In genomic region chr12:71450680-71451463, GRCm38 (mm10) we compare ENCODE assay signal across 21 mouse cellular contexts.
DNase-seq lines count a peak whose midpoint lies in the region; ATAC-seq lines count a peak whose summit lies in the region.
"Had no signal": no experiment of that assay in that cellular context is flagged by ENCODE, and none has a peak within 500 bp of the region (broad histone marks: within the 10 kb centered on the region; RNA-seq: fewer than 3 reads in every experiment).

No protein-coding gene starts in this region.

- DNase-seq in embryonic facial prominence, embryonic 10.5 days (ENCODE audit: low spot score) = peak; percentile 76
- no peak for DNase-seq in forebrain, embryonic 14.5 days (ENCODE audit: low spot score)
- DNase-seq in hindbrain, embryonic 10.5 days (ENCODE audit: low spot score) = no peak
- DNase-seq: B cell, adult 2 months; cerebellum, adult 11 months; cerebellum, postnatal 14 days; kidney, postnatal 4 days; lung, adult 2 months; right cerebral cortex, adult 18-20 months; right cerebral cortex, postnatal 4 days had no signal

- H3K4me3 ChIP-seq in hindbrain, embryonic 12.5 days = no peak overlapping the region
- no peak overlapping the region for H3K4me3 ChIP-seq in hindbrain, embryonic 16.5 days (ENCODE audit: low read length)
- H3K4me3 ChIP-seq in embryonic facial prominence, embryonic 10.5 days = no peak overlapping the region
- H3K4me3 ChIP-seq in embryonic facial prominence, embryonic 13.5 days = no peak overlapping the region
- no peak overlapping the region for H3K4me3 ChIP-seq in limb, embryonic 12.5 days (replicated peaks)
- no peak overlapping the region for H3K4me3 ChIP-seq in forebrain, embryonic 14.5 days (ENCODE audit: low read depth, low read length)
- no peak overlapping the region for H3K4me3 ChIP-seq in kidney, embryonic 14.5 days (ENCODE audit: low read length)
- H3K4me3 ChIP-seq in hindbrain, embryonic 10.5 days = no peak overlapping the region
- H3K4me3 ChIP-seq: gastrocnemius, adult 2 months; midbrain, embryonic 10.5 days; neural tube, embryonic 15.5 days had no signal

- no peak overlapping the region for H3K4me2 ChIP-seq in hindbrain, embryonic 12.5 days (replicated peaks)
- no peak overlapping the region for H3K4me2 ChIP-seq in hindbrain, embryonic 16.5 days (ENCODE audit: low read length)
- H3K4me2 ChIP-seq in embryonic facial prominence, embryonic 13.5 days = 0 out of 2 replicates have a peak overlapping the region, but pooled peaks have one; percentile 14
- H3K4me2 ChIP-seq in limb, embryonic 12.5 days = no peak overlapping the region; the same call in 1 of the 2 replicates
- no peak overlapping the region for H3K4me2 ChIP-seq in forebrain, embryonic 14.5 days (ENCODE audit: low read length)
- H3K4me2 ChIP-seq in kidney, embryonic 14.5 days (replicated peaks; ENCODE audit: low read depth, low read length) = no peak overlapping the region
- H3K4me2 ChIP-seq: neural tube, embryonic 15.5 days had no signal

- no peaks in the 10 kb centered on the region for H3K36me3 ChIP-seq in hindbrain, embryonic 12.5 days
- H3K36me3 ChIP-seq in hindbrain, embryonic 16.5 days (ENCODE audit: control insufficient read depth, insufficient read depth, low read length) = no peaks in the 10 kb centered on the region
- no peaks in the 10 kb centered on the region for H3K36me3 ChIP-seq in embryonic facial prominence, embryonic 10.5 days (replicated peaks)
- H3K36me3 ChIP-seq in embryonic facial prominence, embryonic 13.5 days = no peaks in the 10 kb centered on the region
- H3K36me3 ChIP-seq in limb, embryonic 12.5 days = no peaks in the 10 kb centered on the region
- no peaks in the 10 kb centered on the region for H3K36me3 ChIP-seq in forebrain, embryonic 14.5 days (ENCODE audit: control insufficient read depth, insufficient read depth, low read length)
- H3K36me3 ChIP-seq in kidney, embryonic 14.5 days (ENCODE audit: control insufficient read depth, insufficient read depth, low read length) = no peaks in the 10 kb centered on the region
- no peaks in the 10 kb centered on the region for H3K36me3 ChIP-seq in hindbrain, embryonic 10.5 days
- H3K36me3 ChIP-seq: G1E; midbrain, embryonic 10.5 days; neural tube, embryonic 15.5 days had no signal

- no peak overlapping the region for H3K9ac ChIP-seq in hindbrain, embryonic 12.5 days
- H3K9ac ChIP-seq in hindbrain, embryonic 16.5 days (ENCODE audit: low read depth, low read length) = no peak overlapping the region
- peak overlapping the region; percentile 16; the same call in 1 of the 2 replicates for H3K9ac ChIP-seq in embryonic facial prominence, embryonic 13.5 days
- H3K9ac ChIP-seq in limb, embryonic 12.5 days (replicated peaks) = no peak overlapping the region
- H3K9ac ChIP-seq in forebrain, embryonic 14.5 days (ENCODE audit: low read length) = no peak overlapping the region
- H3K9ac ChIP-seq in kidney, embryonic 14.5 days (ENCODE audit: low read depth, low read length) = no peak overlapping the region
- H3K9ac ChIP-seq: neural tube, embryonic 15.5 days had no signal

- H3K9me3 ChIP-seq in hindbrain, embryonic 12.5 days (replicated peaks) = no peaks in the 10 kb centered on the region
- H3K9me3 ChIP-seq in hindbrain, embryonic 16.5 days (ENCODE audit: control insufficient read depth, low read length) = no peaks in the 10 kb centered on the region
- no peaks in the 10 kb centered on the region for H3K9me3 ChIP-seq in embryonic facial prominence, embryonic 10.5 days
- H3K9me3 ChIP-seq in embryonic facial prominence, embryonic 13.5 days = no peaks in the 10 kb centered on the region
- H3K9me3 ChIP-seq in limb, embryonic 12.5 days = no peaks in the 10 kb centered on the region
- no peaks in the 10 kb centered on the region for H3K9me3 ChIP-seq in forebrain, embryonic 14.5 days (replicated peaks; ENCODE audit: control insufficient read depth, low read length)
- H3K9me3 ChIP-seq in kidney, embryonic 14.5 days (ENCODE audit: control insufficient read depth, low read length) = no peaks in the 10 kb centered on the region
- H3K9me3 ChIP-seq in hindbrain, embryonic 10.5 days = no peaks in the 10 kb centered on the region
- H3K9me3 ChIP-seq: G1E; midbrain, embryonic 10.5 days; neural tube, embryonic 15.5 days had no signal

- 0 out of 2 replicates have a peak overlapping the region, but pooled peaks have one; percentile 30 for H3K27ac ChIP-seq in hindbrain, embryonic 12.5 days
- H3K27ac ChIP-seq in hindbrain, embryonic 16.5 days (ENCODE audit: low read depth, low read length) = no peak overlapping the region
- H3K27ac ChIP-seq in embryonic facial prominence, embryonic 10.5 days (replicated peaks) = peak overlapping the region; percentile 85
- peak overlapping the region; percentile 86 for H3K27ac ChIP-seq in embryonic facial prominence, embryonic 13.5 days
- H3K27ac ChIP-seq in limb, embryonic 12.5 days = peak overlapping the region; percentile 81
- no peak overlapping the region for H3K27ac ChIP-seq in forebrain, embryonic 14.5 days (ENCODE audit: low read depth, low read length)
- H3K27ac ChIP-seq in kidney, embryonic 14.5 days (ENCODE audit: low read depth, low read length) = no peak overlapping the region
- H3K27ac ChIP-seq in hindbrain, embryonic 10.5 days = no peak overlapping the region; the same call in 1 of the 2 replicates
- H3K27ac ChIP-seq: gastrocnemius, adult 2 months; midbrain, embryonic 10.5 days; neural tube, embryonic 15.5 days had no signal

- 75% methylated on average over 14 of the region's 14 CpGs for WGBS in hindbrain, embryonic 12.5 days
- 82% methylated on average over 14 of the region's 14 CpGs for WGBS in hindbrain, embryonic 16.5 days
- 52% methylated on average over 14 of the region's 14 CpGs for WGBS in embryonic facial prominence, embryonic 10.5 days
- 32% methylated on average over 14 of the region's 14 CpGs for WGBS in embryonic facial prominence, embryonic 13.5 days
- WGBS in limb, embryonic 12.5 days = 43% methylated on average over 14 of the region's 14 CpGs
- WGBS in forebrain, embryonic 14.5 days = 88% methylated on average over 14 of the region's 14 CpGs
- 81% methylated on average over 14 of the region's 14 CpGs for WGBS in kidney, embryonic 14.5 days
- WGBS in hindbrain, embryonic 10.5 days = 79% methylated on average over 14 of the region's 14 CpGs

- no peak for ATAC-seq in hindbrain, embryonic 12.5 days (ENCODE audit: low FRiP score)
- ATAC-seq in hindbrain, embryonic 16.5 days = no peak
- ATAC-seq in embryonic facial prominence, embryonic 13.5 days (ENCODE audit: insufficient number of reproducible peaks, insufficient read depth, low FRiP score, low TSS enrichment, low read depth) = peak; percentile 57; the same call in 1 of the 2 replicates
- 0 out of 2 replicates have a peak, but pooled peaks have one; percentile 68 for ATAC-seq in limb, embryonic 12.5 days (ENCODE audit: insufficient number of reproducible peaks, insufficient read depth, low FRiP score, low TSS enrichment, low read depth)
- ATAC-seq in forebrain, embryonic 14.5 days = no peak
- ATAC-seq in kidney, embryonic 14.5 days (ENCODE audit: low FRiP score, low TSS enrichment) = no peak
- ATAC-seq: intestine, postnatal 0 days had no signal

- no peaks in the 10 kb centered on the region for H3K4me1 ChIP-seq in hindbrain, embryonic 12.5 days
- peaks cover 2% of the 10 kb centered on the region; the same call in 1 of the 2 replicates for H3K4me1 ChIP-seq in hindbrain, embryonic 16.5 days (ENCODE audit: control insufficient read depth, insufficient read depth, low read depth, low read length)
- H3K4me1 ChIP-seq in embryonic facial prominence, embryonic 10.5 days = peaks cover 54% of the 10 kb centered on the region
- peaks cover 52% of the 10 kb centered on the region for H3K4me1 ChIP-seq in embryonic facial prominence, embryonic 13.5 days
- H3K4me1 ChIP-seq in limb, embryonic 12.5 days (replicated peaks) = peaks cover 14% of the 10 kb centered on the region
- H3K4me1 ChIP-seq in forebrain, embryonic 14.5 days (ENCODE audit: control insufficient read depth, insufficient read depth, low read length) = 0 out of 2 replicates have a peak, but pooled peaks cover 2% of the 10 kb centered on the region
- no peaks in the 10 kb centered on the region for H3K4me1 ChIP-seq in kidney, embryonic 14.5 days (ENCODE audit: control insufficient read depth, insufficient read depth, low read length)
- peaks cover 16% of the 10 kb centered on the region for H3K4me1 ChIP-seq in hindbrain, embryonic 10.5 days (replicated peaks)
- H3K4me1 ChIP-seq: neural tube, embryonic 15.5 days had no signal

- H3K27me3 ChIP-seq in hindbrain, embryonic 12.5 days = no peaks in the 10 kb centered on the region
- H3K27me3 ChIP-seq in hindbrain, embryonic 16.5 days (replicated peaks; ENCODE audit: control insufficient read depth, insufficient read depth, low read length) = no peaks in the 10 kb centered on the region
- 0 out of 2 replicates have a peak, but pooled peaks cover 3% of the 10 kb centered on the region for H3K27me3 ChIP-seq in embryonic facial prominence, embryonic 10.5 days (replicated peaks; ENCODE audit: low read depth, poor library complexity, severe bottlenecking)
- no peaks in the 10 kb centered on the region for H3K27me3 ChIP-seq in embryonic facial prominence, embryonic 13.5 days
- H3K27me3 ChIP-seq in limb, embryonic 12.5 days = 0 out of 2 replicates have a peak, but pooled peaks cover 2% of the 10 kb centered on the region
- no peaks in the 10 kb centered on the region for H3K27me3 ChIP-seq in forebrain, embryonic 14.5 days (replicated peaks; ENCODE audit: control insufficient read depth, insufficient read depth, low read length)
- H3K27me3 ChIP-seq in kidney, embryonic 14.5 days (ENCODE audit: control insufficient read depth, insufficient read depth, low read length) = no peaks in the 10 kb centered on the region
- no peaks in the 10 kb centered on the region for H3K27me3 ChIP-seq in hindbrain, embryonic 10.5 days (ENCODE audit: insufficient read depth, poor library complexity, severe bottlenecking)
- H3K27me3 ChIP-seq: CH12.LX; neural tube, embryonic 15.5 days had no signal

Comparison
In these comparisons a context has a peak if more than half of its experiments do, and no peak if none do; other contexts are left out.
1. H3K27ac ChIP-seq: peak in hindbrain, embryonic 12.5 days (single experiment), embryonic facial prominence, embryonic 10.5 days (single experiment), embryonic facial prominence, embryonic 13.5 days (single experiment) and limb, embryonic 12.5 days (single experiment); none in hindbrain, embryonic 16.5 days (single experiment), forebrain, embryonic 14.5 days (single experiment), kidney, embryonic 14.5 days (single experiment) and hindbrain, embryonic 10.5 days (single experiment).
2. ATAC-seq: peak in embryonic facial prominence, embryonic 13.5 days (single experiment) and limb, embryonic 12.5 days (single experiment); none in hindbrain, embryonic 12.5 days (single experiment), hindbrain, embryonic 16.5 days (single experiment), forebrain, embryonic 14.5 days (single experiment) and kidney, embryonic 14.5 days (single experiment).